Mouse (Mus musculus): Measurements from ENCODE around the gene Irak3. TPM values are rescaled to one million over a fixed set of nuclear protein-coding genes. Genes with fewer than 3 reads are reported as not detected.
A peak's percentile ranks its signal among the peaks of the same experiment; 100 is the strongest.

Irak3 gene
- polyA plus RNA-seq, 1 experiment = 0.91 TPM

- Histone ChIP-seq H3K4me3 (ENCODE audit: low read depth, low read length) (no peak overlapping the region), H3K27me3 (ENCODE audit: control insufficient read depth, insufficient read depth, low read length) (no peaks in the 10 kb centered on the region), H3K4me1 (ENCODE audit: control insufficient read depth, insufficient read depth, insufficient read length, low read length) (no peaks in the 10 kb centered on the region; the same call in 1 of the 2 replicates), H3K27ac (ENCODE audit: insufficient read depth, low read depth, low read length) (no peak overlapping the region), H3K36me3 (ENCODE audit: control insufficient read depth, insufficient read depth, low read length) (no peaks in the 10 kb centered on the region)
- TF ChIP-seq CTCF (IDR thresholded peaks at IDR 0.05; ENCODE audit: extremely low read depth, insufficient read length, insufficient replicate concordance, low read depth, low read length) = no peak
- no peak for TF ChIP-seq POLR2A (IDR thresholded peaks at IDR 0.05; ENCODE audit: low read depth, low read length)
- 61% methylated on average over 11 of the region's 11 CpGs for WGBS
These were observed 68.2 kb downstream of the Irak3 start for GRCm38 (mm10) chr10:120133697-120134096.

GRCm38 (mm10) chr10:120130621-120131020, 71.3 kb downstream of the Irak3 start:
- no peaks in the 10 kb centered on the region for H3K36me3 ChIP-seq (ENCODE audit: control insufficient read depth, insufficient read depth, low read length)
- TF ChIP-seq CTCF (IDR thresholded peaks at IDR 0.05; ENCODE audit: extremely low read depth, insufficient read length, insufficient replicate concordance, low read depth, low read length) (peak; percentile 56; the same call in 1 of the 2 replicates), POLR2A (IDR thresholded peaks at IDR 0.05; ENCODE audit: low read depth, low read length) (no peak)
- no peaks in the 10 kb centered on the region for H3K4me1 ChIP-seq (ENCODE audit: control insufficient read depth, insufficient read depth, insufficient read length, low read length)
- no peak overlapping the region for H3K4me3 ChIP-seq (ENCODE audit: low read depth, low read length)
- no peak overlapping the region for H3K27ac ChIP-seq (ENCODE audit: insufficient read depth, low read depth, low read length)
- WGBS = 70% methylated on average over 16 of the region's 16 CpGs
- no peaks in the 10 kb centered on the region for H3K27me3 ChIP-seq (ENCODE audit: control insufficient read depth, insufficient read depth, low read length)

- Histone ChIP-seq H3K27me3 (ENCODE audit: control insufficient read depth, insufficient read depth, low read length) (no peaks in the 10 kb centered on the region), H3K4me1 (ENCODE audit: control insufficient read depth, insufficient read depth, insufficient read length, low read length) (no peaks in the 10 kb centered on the region), H3K4me3 (ENCODE audit: low read depth, low read length) (no peak overlapping the region), H3K36me3 (ENCODE audit: control insufficient read depth, insufficient read depth, low read length) (no peaks in the 10 kb centered on the region), H3K27ac (ENCODE audit: insufficient read depth, low read depth, low read length) (no peak overlapping the region)
- WGBS = 25% methylated on average over 13 of the region's 13 CpGs
- no peak for TF ChIP-seq POLR2A (IDR thresholded peaks at IDR 0.05; ENCODE audit: low read depth, low read length)
- TF ChIP-seq CTCF (IDR thresholded peaks at IDR 0.05; ENCODE audit: extremely low read depth, insufficient read length, insufficient replicate concordance, low read depth, low read length) = no peak
These were observed 73.2 kb downstream of the Irak3 start for GRCm38 (mm10) chr10:120128601-120129277.

GRCm38 (mm10) chr10:120125465-120125857, 76.5 kb downstream of the Irak3 start:
- Histone ChIP-seq H3K27ac (ENCODE audit: insufficient read depth, low read depth, low read length) (no peak overlapping the region), H3K4me3 (ENCODE audit: low read depth, low read length) (no peak overlapping the region), H3K36me3 (ENCODE audit: control insufficient read depth, insufficient read depth, low read length) (no peaks in the 10 kb centered on the region), H3K27me3 (ENCODE audit: control insufficient read depth, insufficient read depth, low read length) (no peaks in the 10 kb centered on the region), H3K4me1 (ENCODE audit: control insufficient read depth, insufficient read depth, insufficient read length, low read length) (no peaks in the 10 kb centered on the region)
- no peak for TF ChIP-seq POLR2A (IDR thresholded peaks at IDR 0.05; ENCODE audit: low read depth, low read length)
- TF ChIP-seq CTCF (IDR thresholded peaks at IDR 0.05; ENCODE audit: extremely low read depth, insufficient read length, insufficient replicate concordance, low read depth, low read length) = no peak
- WGBS = 67% methylated on average over 10 of the region's 10 CpGs

GRCm38 (mm10) chr10:120124801-120125464, 77.0 kb downstream of the Irak3 start:
- H3K27me3 ChIP-seq (ENCODE audit: control insufficient read depth, insufficient read depth, low read length) = no peaks in the 10 kb centered on the region
- no peak for TF ChIP-seq POLR2A (IDR thresholded peaks at IDR 0.05; ENCODE audit: low read depth, low read length)
- TF ChIP-seq CTCF (IDR thresholded peaks at IDR 0.05; ENCODE audit: extremely low read depth, insufficient read length, insufficient replicate concordance, low read depth, low read length) = peak; percentile 80; the same call in 1 of the 2 replicates
- 47% methylated on average over 7 of the region's 7 CpGs for WGBS
- H3K27ac ChIP-seq (ENCODE audit: insufficient read depth, low read depth, low read length) = no peak overlapping the region
- no peaks in the 10 kb centered on the region for H3K36me3 ChIP-seq (ENCODE audit: control insufficient read depth, insufficient read depth, low read length)
- H3K4me1 ChIP-seq (ENCODE audit: control insufficient read depth, insufficient read depth, insufficient read length, low read length) = no peaks in the 10 kb centered on the region
- H3K4me3 ChIP-seq (ENCODE audit: low read depth, low read length) = no peak overlapping the region

GRCm38 (mm10) chr10:120123721-120124120, 78.2 kb downstream of the Irak3 start:
- H3K27ac ChIP-seq (ENCODE audit: insufficient read depth, low read depth, low read length) = no peak overlapping the region
- TF ChIP-seq CTCF (IDR thresholded peaks at IDR 0.05; ENCODE audit: extremely low read depth, insufficient read length, insufficient replicate concordance, low read depth, low read length) (no peak), POLR2A (IDR thresholded peaks at IDR 0.05; ENCODE audit: low read depth, low read length) (no peak)
- no peaks in the 10 kb centered on the region for H3K36me3 ChIP-seq (ENCODE audit: control insufficient read depth, insufficient read depth, low read length)
- H3K4me3 ChIP-seq (ENCODE audit: low read depth, low read length) = no peak overlapping the region
- H3K27me3 ChIP-seq (ENCODE audit: control insufficient read depth, insufficient read depth, low read length) = no peaks in the 10 kb centered on the region
- WGBS = 91% methylated on average over 3 of the region's 3 CpGs
- no peaks in the 10 kb centered on the region for H3K4me1 ChIP-seq (ENCODE audit: control insufficient read depth, insufficient read depth, insufficient read length, low read length)

GRCm38 (mm10) chr10:120115249-120115648, 86.7 kb downstream of the Irak3 start:
- WGBS = 92% methylated on average over 1 of the region's 1 CpGs
- Histone ChIP-seq H3K36me3 (ENCODE audit: control insufficient read depth, insufficient read depth, low read length) (0 out of 2 replicates have a peak, but pooled peaks cover 1% of the 10 kb centered on the region), H3K4me1 (ENCODE audit: control insufficient read depth, insufficient read depth, insufficient read length, low read length) (no peaks in the 10 kb centered on the region; the same call in 1 of the 2 replicates), H3K4me3 (ENCODE audit: low read depth, low read length) (no peak overlapping the region), H3K27me3 (ENCODE audit: control insufficient read depth, insufficient read depth, low read length) (no peaks in the 10 kb centered on the region), H3K27ac (ENCODE audit: insufficient read depth, low read depth, low read length) (no peak overlapping the region)
- TF ChIP-seq POLR2A (IDR thresholded peaks at IDR 0.05; ENCODE audit: low read depth, low read length) (no peak), CTCF (IDR thresholded peaks at IDR 0.05; ENCODE audit: extremely low read depth, insufficient read length, insufficient replicate concordance, low read depth, low read length) (no peak)

All from small intestine, adult 2 months (tissue).